Comparison of ENCODE assay signal across 8 mouse cellular contexts in the genomic region with DNA sequence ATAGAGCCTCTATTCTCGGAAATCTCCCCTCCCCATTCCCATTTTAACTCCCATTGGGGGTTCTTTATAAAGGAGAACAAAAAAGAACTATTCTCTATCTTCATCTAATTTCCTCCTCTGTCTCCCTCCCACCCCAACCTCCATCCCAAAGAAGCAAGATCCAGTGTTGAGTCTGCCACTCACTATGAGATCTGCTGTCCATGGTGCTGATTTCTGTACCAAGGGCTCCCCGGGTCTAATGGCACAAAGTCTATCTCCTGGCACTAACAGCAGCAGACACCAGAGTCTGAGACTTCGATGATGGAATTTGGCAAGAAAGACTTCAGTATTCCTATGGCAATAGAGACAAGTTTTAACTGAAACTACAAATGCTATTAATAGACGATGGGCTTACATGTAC.
A peak's percentile ranks its signal among the peaks of the same experiment; 100 is the strongest.
DNase-seq lines count a peak whose midpoint lies in the region; ATAC-seq lines count a peak whose summit lies in the region.

No protein-coding gene starts in this region.

- H3K27ac ChIP-seq in heart, embryonic 11.5 days (ENCODE audit: low read depth, low read length), result no peak overlapping the region
- H3K27ac ChIP-seq in neural tube, embryonic 11.5 days (ENCODE audit: low read depth, low read length), result no peak overlapping the region

- H3K27me3 ChIP-seq in heart, embryonic 11.5 days (ENCODE audit: control insufficient read depth, insufficient read depth, low read length), result no peaks in the 10 kb centered on the region
- no peaks in the 10 kb centered on the region for H3K27me3 ChIP-seq in neural tube, embryonic 11.5 days (ENCODE audit: control insufficient read depth, insufficient read depth, low read length)

- H3K4me3 ChIP-seq in heart, embryonic 11.5 days (ENCODE audit: low read depth, low read length), result no peak overlapping the region
- no peak overlapping the region for H3K4me3 ChIP-seq in neural tube, embryonic 11.5 days (ENCODE audit: low read depth, low read length)

- no peak overlapping the region for H3K4me2 ChIP-seq in heart, embryonic 11.5 days
- H3K4me2 ChIP-seq in neural tube, embryonic 11.5 days (ENCODE audit: low read depth), result no peak overlapping the region

- H3K9me3 ChIP-seq in heart, embryonic 11.5 days (replicated peaks; ENCODE audit: control insufficient read depth, low read length), result no peaks in the 10 kb centered on the region
- no peaks in the 10 kb centered on the region for H3K9me3 ChIP-seq in neural tube, embryonic 11.5 days (ENCODE audit: control insufficient read depth, low read length)

- DNase-seq in heart, postnatal 25 days (ENCODE audit: low spot score), result no peak
- DNase-seq in 3T3-L1 (ENCODE audit: low read depth, low spot score) (peak; percentile 45), adipocyte (ENCODE audit: low spot score) (peak; percentile 21)
- peak; percentile 61 for DNase-seq in hindlimb bud, embryonic 11.5 days (ENCODE audit: extremely low spot score, low read depth, low spot score)
- DNase-seq in neural tube, embryonic 11.5 days (ENCODE audit: low spot score), result peak; percentile 43
- DNase-seq in spleen, adult 18-20 months, result no peak
- DNase-seq in T-cell, adult 2 months (ENCODE audit: low spot score), result no peak

- no peaks in the 10 kb centered on the region for H3K4me1 ChIP-seq in heart, embryonic 11.5 days (ENCODE audit: control insufficient read depth, insufficient read depth, low read length)
- H3K4me1 ChIP-seq in neural tube, embryonic 11.5 days (ENCODE audit: control insufficient read depth, insufficient read depth, low read length), result no peaks in the 10 kb centered on the region

- intact Hi-C loops in heart, postnatal 25 days (cut with DNase I), result no loop called here

- WGBS in heart, embryonic 11.5 days (ENCODE audit: insufficient replicate concordance), result 51% methylated on average over 4 of the region's 4 CpGs
- 70% methylated on average over 4 of the region's 4 CpGs for WGBS in neural tube, embryonic 11.5 days

- ATAC-seq in heart, embryonic 11.5 days (replicated peaks; ENCODE audit: insufficient number of reproducible peaks, low FRiP score, low TSS enrichment), result 0 out of 2 replicates have a peak, but pooled peaks have one; percentile 42
- ATAC-seq in neural tube, embryonic 11.5 days (ENCODE audit: insufficient read depth, low FRiP score, low TSS enrichment), result no peak

- H3K36me3 ChIP-seq in heart, embryonic 11.5 days (ENCODE audit: control insufficient read depth, insufficient read depth, low read length), result no peaks in the 10 kb centered on the region
- no peaks in the 10 kb centered on the region for H3K36me3 ChIP-seq in neural tube, embryonic 11.5 days (ENCODE audit: control insufficient read depth, insufficient read depth, low read length)

- H3K9ac ChIP-seq in heart, embryonic 11.5 days (ENCODE audit: low read depth, low read length), result no peak overlapping the region
- H3K9ac ChIP-seq in neural tube, embryonic 11.5 days (ENCODE audit: low read length), result no peak overlapping the region

Comparison
In these comparisons a context has a peak if more than half of its experiments do, and no peak if none do; other contexts are left out.
1. DNase-seq: peak in 3T3-L1 (single experiment), adipocyte (single experiment), hindlimb bud, embryonic 11.5 days (single experiment) and neural tube, embryonic 11.5 days (single experiment); none in heart, postnatal 25 days (single experiment), spleen, adult 18-20 months (0 of 2) and T-cell, adult 2 months (single experiment).